Mouse (Mus musculus) small intestine, adult 2 months (tissue): ENCODE results near the gene Wdr89. TPM values are rescaled to one million over a fixed set of nuclear protein-coding genes. Genes with fewer than 3 reads are reported as not detected.
"Not testable (repeated sequence)": the region's sequence is repeated elsewhere in the genome, so short reads cannot be mapped to it uniquely, and the experiment has no call there.

ENCODE experiments used
- H3K27ac ChIP-seq: fragments of 200-500 bp; 2 replicates; pipeline ENCODE4 v1.5.1; 2012; ENCODE audit warnings: low read depth, low read length, control low read depth, inconsistent platforms; ENCODE audit not compliant: insufficient read depth
- H3K27me3 ChIP-seq: fragments of 200-500 bp; 2 replicates; pipeline ENCODE4 v1.6.1; 2012; ENCODE audit warnings: mild to moderate bottlenecking, moderate library complexity, low read length, inconsistent platforms; ENCODE audit not compliant: control insufficient read depth, insufficient read depth
- H3K36me3 ChIP-seq: fragments of 200-500 bp; 2 replicates; pipeline ENCODE4 v1.6.1; 2012; ENCODE audit warnings: mild to moderate bottlenecking, low read length, control low read depth, inconsistent platforms; ENCODE audit not compliant: control insufficient read depth, insufficient read depth
- H3K4me1 ChIP-seq: fragments of 200-500 bp; 2 replicates; pipeline ENCODE4 v1.6.1; 2012; ENCODE audit warnings: low read length, inconsistent platforms, mixed read lengths; ENCODE audit not compliant: control insufficient read depth, insufficient read depth, insufficient read length
- H3K4me3 ChIP-seq: fragments of 200-500 bp; 2 replicates; pipeline ENCODE4 v1.5.1; 2012; ENCODE audit warnings: low read depth, mild to moderate bottlenecking, control low read depth, inconsistent platforms, low read length, moderate library complexity
- CTCF ChIP-seq: fragments of 200-500 bp; IDR thresholded peaks from 2 replicates; pipeline ENCODE4 v1.5.1; 2012; ENCODE audit warnings: low read depth, mild to moderate bottlenecking, control low read depth, inconsistent platforms, low read length, moderate library complexity, mixed read lengths; ENCODE audit not compliant: insufficient replicate concordance, insufficient read length; ENCODE audit errors: extremely low read depth
- POLR2A ChIP-seq: fragments of 200-500 bp; IDR thresholded peaks from 2 replicates; pipeline ENCODE4 v1.6.1; 2012; ENCODE audit warnings: low read depth, mild to moderate bottlenecking, control low read depth, inconsistent platforms, low read length, moderate library complexity
- WGBS: fragments of 180-500 bp; shearing (Covaris S2); methylation state at CpG from one replicate; pipeline ENCODE4 v1.1.7; 2018; 5-methylcytosine and 5-hydroxymethylcytosine counted together
- polyA plus RNA-seq: library from polyadenylated mRNA; depleted of rRNA; stranded (reverse); fragments of >200 nt; gene quantifications from 2 replicates; pipeline ENCODE4 v1.2.3, GENCODE M21; 2012; rRNA removed

Gene Wdr89
- polyA plus RNA-seq, result 1.3 and 1.5 TPM in 2 replicates

GRCm38 (mm10) chr12:75669258-75670106 lies at the start of gene Wdr89:
Wdr89 (minus strand) TSS chr12:75669537.
- Histone ChIP-seq H3K4me3 (peak within 1 kb of the TSS; percentile 77), H3K27ac (peak within 1 kb of the TSS; percentile 95), H3K4me1 (peaks cover 11% of the 10 kb centered on the region; the same call in 1 of the 2 replicates), H3K36me3 (no peaks in the 10 kb centered on the region), H3K27me3 (no peaks in the 10 kb centered on the region)
- TF ChIP-seq CTCF (peak; percentile 46; the same call in 1 of the 2 replicates), POLR2A (peak; percentile 87)
- WGBS, result under 1% methylated on average over 55 of the region's 55 CpGs

- Histone ChIP-seq H3K27me3 (no peaks in the 10 kb centered on the region), H3K4me1 (no peaks in the 10 kb centered on the region), H3K27ac (no peak overlapping the region), H3K36me3 (peaks cover 17% of the 10 kb centered on the region), H3K4me3 (no peak overlapping the region)
- no peak for TF ChIP-seq CTCF
- no peak for TF ChIP-seq POLR2A
- 78% methylated on average over 9 of the region's 9 CpGs for WGBS
Observed at GRCm38 (mm10) chr12:75713596-75713995, 44.3 kb upstream of the Wdr89 start.

DNA sequence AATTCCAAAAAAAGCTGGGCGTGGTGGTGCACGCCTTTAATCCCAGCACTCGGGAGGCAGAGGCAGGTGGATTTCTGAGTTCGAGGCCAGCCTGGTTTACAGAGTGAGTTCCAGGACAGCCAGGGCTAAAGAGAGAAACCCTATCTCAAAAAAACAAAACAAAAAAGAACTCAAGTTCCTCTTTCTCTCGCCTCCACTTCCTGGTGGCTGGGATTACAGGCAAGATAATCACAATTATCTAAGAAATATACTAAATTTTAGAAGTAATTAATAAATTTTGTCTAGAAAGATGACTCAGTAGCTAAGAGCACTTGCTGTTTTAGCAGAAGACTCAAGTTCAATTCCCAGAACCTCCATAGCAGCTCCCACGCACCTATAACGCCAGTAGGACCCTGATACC lies 43.6 kb upstream of the Wdr89 start:
- not testable (repeated sequence) for H3K27me3 ChIP-seq, H3K4me3 ChIP-seq, H3K27ac ChIP-seq, H3K4me1 ChIP-seq
- 91% methylated on average over 7 of the region's 7 CpGs for WGBS
- H3K36me3 ChIP-seq, result peaks cover 17% of the 10 kb centered on the region

DNA sequence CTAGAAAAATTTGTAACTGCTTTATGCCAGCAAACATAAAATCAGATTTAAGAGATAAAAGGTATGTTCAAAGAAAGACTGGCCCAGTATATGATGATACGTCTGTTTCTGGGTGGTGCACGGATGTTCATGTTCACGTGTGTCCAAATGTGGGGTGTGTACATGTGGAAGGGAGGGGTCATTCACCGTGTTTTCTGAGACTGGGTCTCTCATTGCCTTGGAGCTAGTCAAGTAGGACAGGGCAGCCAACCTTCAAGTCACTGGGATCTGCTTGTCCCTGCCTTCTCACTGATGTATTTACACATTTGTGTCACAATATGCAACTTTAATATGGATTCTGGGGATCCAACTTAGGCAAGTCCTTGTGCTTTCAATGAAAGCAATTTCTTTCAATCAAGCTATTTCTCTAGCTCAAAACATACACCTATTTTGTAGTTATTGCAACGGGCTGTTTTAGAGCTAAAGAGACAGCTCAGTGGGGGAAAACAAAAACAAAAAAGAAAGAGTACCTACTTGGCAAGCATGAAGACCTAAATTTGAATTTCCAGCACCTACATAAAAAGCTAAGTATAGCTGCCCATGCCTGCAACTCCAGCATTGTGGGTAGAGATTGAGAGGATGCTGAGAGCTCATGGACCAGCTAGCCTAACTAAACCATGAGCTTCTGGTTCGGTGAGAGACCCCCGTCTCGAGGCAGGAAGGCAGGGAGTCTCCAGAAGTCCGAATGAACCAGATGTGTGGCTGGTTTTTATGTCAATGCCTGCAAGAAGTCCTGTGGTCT lies 41.4 kb upstream of the Wdr89 start:
- Histone ChIP-seq H3K27me3 (no peaks in the 10 kb centered on the region), H3K4me3 (no peak overlapping the region), H3K27ac (no peak overlapping the region), H3K36me3 (peaks cover 8% of the 10 kb centered on the region), H3K4me1 (no peaks in the 10 kb centered on the region)
- 93% methylated on average over 9 of the region's 9 CpGs for WGBS
- no peak for TF ChIP-seq POLR2A
- no peak for TF ChIP-seq CTCF

DNA sequence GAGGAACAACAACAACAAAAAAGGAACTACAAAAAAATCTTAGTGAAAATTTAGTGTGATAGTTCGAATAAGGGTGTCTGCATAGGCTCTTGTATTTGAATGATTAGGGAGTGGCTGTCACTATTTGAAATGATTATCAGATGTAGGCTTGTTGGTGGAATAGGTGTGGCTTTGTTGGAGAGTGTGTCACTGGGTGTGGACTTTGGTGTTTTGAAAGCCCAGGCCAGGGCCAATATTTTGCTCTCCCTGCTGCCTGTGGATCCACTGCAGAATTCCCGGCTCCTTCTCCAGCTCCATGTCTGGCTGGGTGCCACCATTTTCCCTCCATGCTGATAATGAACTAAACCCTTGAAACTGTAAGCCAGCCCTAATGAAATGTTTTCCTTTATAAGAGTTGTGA lies 40.2 kb upstream of the Wdr89 start:
- Histone ChIP-seq H3K27me3 (no peaks in the 10 kb centered on the region), H3K36me3 (peaks cover 5% of the 10 kb centered on the region; the same call in 1 of the 2 replicates), H3K27ac (no peak overlapping the region), H3K4me3 (no peak overlapping the region), H3K4me1 (no peaks in the 10 kb centered on the region)
- TF ChIP-seq CTCF (no peak), POLR2A (no peak)
- WGBS, result 22% methylated on average over 2 of the region's 2 CpGs

DNA sequence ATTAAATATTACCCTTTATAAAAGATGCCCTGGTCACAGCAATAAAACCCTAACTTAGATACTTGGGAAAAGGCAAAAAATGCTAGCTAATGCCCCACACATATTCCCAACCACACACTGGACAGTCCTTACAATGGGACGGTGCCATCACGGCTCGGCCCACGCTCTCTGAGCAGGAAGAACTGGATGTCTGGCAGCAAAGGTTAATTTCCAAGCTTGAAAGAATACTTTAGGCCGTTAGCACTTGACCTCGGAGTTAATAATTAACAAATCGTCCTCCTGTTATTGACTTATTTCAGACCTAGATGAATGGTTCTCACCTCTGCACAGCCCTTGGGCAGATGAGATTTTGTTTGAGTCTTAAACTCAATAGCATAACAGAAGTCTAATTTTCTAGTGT lies 37.3 kb upstream of the Wdr89 start:
- Histone ChIP-seq H3K4me1 (no peaks in the 10 kb centered on the region), H3K36me3 (no peaks in the 10 kb centered on the region), H3K27me3 (no peaks in the 10 kb centered on the region), H3K27ac (peak overlapping the region; percentile 70; the same call in 1 of the 2 replicates), H3K4me3 (peak overlapping the region; percentile 39; the same call in 1 of the 2 replicates)
- no peak for TF ChIP-seq CTCF
- no peak for TF ChIP-seq POLR2A
- 31% methylated on average over 7 of the region's 7 CpGs for WGBS

DNA sequence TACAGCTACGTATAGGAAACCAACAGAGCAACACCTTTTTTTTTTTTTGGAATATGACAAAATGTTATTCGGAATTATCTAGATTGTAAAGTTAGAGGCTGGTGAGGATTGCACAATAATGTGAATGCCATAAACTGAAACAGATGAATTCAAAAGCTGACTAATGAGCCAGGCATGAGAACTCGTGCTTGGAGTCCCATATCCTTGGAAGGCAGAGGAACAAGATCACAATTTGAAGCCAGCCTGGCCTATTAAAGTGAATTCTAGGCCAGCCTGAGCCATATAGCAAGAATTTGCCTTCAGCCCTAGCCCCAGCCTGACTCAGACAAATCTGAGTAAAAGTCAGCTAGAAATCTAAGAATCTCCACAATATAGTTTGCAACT lies 33.4 kb upstream of the Wdr89 start:
- no peak overlapping the region for H3K27ac ChIP-seq
- H3K36me3 ChIP-seq, result no peaks in the 10 kb centered on the region
- TF ChIP-seq POLR2A, result no peak
- TF ChIP-seq CTCF, result no peak
- no peaks in the 10 kb centered on the region for H3K4me1 ChIP-seq
- 52% methylated on average over 3 of the region's 3 CpGs for WGBS
- no peak overlapping the region for H3K4me3 ChIP-seq
- no peaks in the 10 kb centered on the region for H3K27me3 ChIP-seq
